Mouse (Mus musculus) skeletal muscle tissue, adult 2 months (tissue): ENCODE results near the gene Gltp.

Source experiments
- DNase-seq: peaks from one replicate; pipeline ENCODE4 v3.0.0-alpha.2; 2012; ENCODE audit warnings: low read depth, low spot score

Gltp gene

DNA sequence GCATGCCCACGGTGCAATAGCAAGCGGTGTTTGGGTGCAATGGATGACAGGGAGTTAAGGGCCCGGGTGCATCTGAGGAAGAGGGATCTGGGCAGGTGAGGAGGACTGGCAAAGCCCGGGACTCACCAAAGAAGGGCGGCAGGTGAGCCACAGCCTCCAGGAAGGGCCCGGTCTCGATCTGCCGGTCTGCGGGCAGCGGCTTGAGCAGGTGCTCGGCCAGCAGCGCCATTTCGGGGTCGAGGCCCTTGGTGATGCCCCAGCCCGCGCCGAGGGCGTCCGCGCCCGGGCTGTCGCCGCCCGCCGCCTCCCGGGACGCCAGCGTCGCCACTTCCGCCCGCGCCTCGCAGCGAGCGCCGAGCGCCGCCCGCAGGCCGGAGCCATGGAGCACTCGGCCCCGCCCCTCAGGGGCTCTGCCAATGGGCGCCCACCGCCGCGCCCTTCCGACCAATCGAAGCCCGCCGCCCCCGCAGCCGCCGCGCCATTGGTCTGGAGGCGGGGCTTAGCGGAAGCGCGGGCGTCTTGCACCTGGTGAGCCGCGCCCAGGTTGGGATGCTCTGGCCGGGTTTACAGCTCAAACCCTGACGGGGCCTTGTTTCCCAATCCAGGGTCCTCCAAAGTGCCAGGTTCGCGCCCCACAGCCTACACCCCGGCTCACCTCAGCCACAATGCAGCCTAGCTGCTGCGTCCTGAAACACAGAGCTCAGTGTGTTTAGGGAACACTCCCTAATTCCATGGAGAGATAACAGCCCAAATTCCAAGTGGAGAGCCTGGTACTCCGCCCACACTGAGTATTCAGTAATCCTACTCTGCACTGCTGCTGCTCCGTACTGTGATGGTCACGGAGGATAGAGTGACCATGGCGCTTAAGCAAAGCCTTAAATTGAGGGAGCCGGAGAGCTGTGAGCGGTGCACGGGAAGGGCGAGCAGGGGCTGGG is at the start of gene Gltp:
Gene Gltp, minus strand, starts transcription at position 352 of the 935 bp plus-strand sequence.
- peak; percentile 80 for DNase-seq

DNA sequence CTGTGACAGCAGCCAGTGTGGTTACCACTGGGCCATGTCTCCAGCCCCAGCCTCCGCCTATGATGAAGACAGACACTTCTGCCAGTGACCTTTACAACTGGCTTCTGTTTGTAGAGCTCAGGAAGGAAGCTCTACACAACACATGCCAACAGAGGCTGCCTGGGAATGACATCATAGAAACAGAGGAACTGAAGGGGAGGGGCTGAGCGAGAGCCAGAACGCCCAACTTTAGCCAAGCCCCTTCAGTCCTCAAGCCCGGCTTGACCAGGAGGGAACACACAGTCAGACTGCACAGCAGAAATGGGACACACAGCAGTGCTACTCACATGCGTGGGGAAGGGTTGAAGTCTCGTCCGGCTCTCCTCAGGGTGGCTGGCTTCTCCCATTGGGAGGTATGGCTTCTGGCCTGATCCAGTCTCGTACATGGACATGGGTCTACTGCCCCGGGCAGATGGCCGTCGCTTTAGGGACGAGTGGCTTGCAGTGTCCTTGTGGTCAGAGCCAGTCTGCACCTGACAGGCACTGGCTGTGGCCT is 48.0 kb upstream of the Gltp start:
- peak; percentile 75 for DNase-seq

- DNase-seq = no peak
Observed at GRCm38 (mm10) chr5:114737090-114737887, 46.5 kb upstream of the Gltp start.

DNA sequence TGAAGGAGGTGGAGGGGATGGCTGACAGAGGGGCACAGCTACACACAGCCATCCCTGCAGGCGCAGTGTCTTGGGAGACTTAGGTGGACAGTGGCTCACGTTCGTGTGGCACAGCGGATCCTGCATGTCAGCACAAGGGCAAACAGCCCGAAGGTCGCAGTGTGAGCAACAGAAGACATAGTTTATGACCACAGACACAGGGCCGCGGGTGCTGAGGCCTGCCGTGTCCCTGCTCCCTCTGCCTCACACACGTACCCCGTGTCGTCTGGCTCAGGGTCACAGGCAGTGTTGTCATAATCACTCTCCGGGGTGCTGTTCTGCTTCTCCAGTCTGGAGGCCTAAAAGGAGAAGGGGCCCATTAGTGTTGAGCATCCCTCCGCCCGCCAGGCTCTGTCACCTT is 42.8 kb upstream of the Gltp start:
- no peak for DNase-seq

DNA sequence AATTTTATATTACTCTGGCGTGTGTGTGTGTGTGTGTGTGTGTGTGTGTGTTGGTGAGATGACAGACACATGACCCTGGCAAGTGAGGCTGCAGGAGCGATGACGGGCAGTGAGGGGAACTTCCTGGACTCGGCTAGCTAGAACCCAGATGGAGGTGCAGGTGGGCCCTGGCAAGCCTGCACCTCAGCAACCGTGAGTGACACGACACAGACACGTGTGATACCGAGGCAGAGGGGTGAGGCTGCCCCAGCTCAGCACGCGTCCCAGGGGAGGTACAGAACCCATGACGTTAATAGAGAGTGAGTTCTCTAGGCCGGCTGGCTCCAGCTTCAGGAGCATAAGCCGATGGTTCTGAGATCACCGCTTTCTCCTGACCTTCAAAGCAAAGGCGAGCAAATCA is 41.2 kb upstream of the Gltp start:
- no peak for DNase-seq

DNA sequence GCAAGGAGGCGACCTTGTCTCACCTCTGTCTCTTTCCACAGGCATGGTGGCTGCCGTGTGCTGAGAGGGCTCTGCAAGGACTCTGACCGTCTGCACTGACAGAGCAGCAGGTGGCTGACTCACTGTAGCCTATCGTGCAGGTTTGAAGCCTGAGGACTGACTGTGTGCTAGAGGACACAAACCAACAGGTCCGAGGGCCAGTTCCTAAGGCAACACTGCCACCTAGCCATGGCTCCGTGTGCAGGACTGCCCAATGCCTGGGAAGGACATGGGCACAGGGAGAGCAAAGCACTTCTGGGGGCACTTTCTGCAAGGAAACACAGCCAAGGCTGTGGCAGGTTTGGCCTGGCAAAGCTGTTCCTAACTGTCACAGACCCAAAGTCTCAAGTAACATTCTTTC is 40.7 kb upstream of the Gltp start:
- DNase-seq = no peak

DNA sequence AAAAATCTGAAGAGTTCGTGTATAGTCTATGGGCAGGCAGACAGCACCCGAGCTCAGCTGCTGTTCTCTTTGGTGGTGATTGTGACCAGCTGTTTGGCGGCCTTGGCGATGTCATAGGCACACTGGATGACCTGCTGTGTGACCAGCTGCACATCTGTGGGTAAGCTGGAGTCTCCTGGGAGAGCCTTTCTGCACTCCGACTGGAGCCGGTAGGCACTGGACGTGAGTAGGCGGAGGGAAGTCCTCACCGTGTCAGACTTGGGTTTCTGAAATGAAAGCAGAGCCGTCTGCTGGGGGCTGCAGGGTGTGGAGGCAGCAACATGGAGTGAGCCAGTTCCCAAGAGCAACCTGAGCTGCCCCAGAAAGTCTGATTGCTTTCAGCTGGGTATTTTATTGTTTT is 39.3 kb upstream of the Gltp start:
- no peak for DNase-seq

DNA sequence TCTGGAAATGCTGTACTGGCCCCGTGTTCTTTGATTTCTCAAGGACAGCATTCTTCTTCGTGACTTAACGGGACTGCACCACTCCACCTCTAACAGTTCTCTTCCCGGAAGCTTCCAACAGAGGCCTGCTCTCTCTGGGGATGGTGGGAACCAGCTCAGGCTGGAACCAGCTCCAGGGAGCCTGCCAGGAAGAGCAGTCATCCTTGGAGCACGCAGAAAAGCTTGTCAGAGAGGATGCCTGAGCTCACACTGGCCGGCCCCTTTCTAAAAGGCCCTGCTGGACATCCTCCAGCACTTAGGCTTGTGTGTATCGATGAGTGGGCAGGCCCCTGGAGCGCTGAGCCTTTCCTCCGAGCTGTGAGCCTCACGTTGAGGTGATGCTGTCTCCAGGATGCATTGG is 37.4 kb upstream of the Gltp start:
- DNase-seq = peak; percentile 60

DNA sequence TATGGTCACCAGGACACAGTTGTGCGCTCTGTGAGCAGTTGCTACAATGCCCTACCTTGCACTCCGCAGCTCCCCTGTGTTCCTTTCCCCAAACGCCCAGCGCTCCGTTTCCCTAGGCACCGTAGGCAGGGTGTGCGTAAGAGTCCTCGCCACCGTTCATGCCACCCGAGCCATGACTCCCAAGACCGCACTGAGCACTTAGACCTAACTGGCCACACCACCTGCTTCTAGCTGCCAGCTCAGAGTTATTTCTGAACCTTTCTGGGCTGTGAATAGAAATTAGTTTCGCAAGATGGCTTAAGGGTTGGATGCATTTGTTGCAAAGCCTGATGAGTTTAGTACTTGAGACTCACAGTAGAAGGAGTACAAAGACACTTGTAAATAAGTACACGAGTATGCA is 32.1 kb upstream of the Gltp start:
- peak; percentile 79 for DNase-seq

DNA sequence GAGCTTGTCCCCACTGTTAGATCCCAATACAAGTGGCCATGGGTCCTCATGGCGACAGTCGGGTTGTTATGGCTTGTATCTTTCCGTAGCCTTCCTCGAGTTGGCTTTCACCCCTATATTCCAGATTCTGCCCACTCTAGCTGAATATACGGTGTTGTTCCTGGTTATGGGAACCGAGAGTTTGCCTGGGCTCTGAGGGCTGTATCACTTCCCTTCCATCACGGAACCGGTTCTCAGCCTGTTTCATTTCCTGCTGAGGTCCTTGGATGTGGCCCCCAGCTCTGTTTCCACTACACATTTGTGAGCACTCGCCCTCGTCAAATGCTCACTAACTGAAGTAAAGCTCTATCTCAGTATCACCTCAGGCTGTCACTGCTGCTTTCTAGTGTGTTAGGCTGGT is 31.2 kb upstream of the Gltp start:
- DNase-seq = no peak

DNA sequence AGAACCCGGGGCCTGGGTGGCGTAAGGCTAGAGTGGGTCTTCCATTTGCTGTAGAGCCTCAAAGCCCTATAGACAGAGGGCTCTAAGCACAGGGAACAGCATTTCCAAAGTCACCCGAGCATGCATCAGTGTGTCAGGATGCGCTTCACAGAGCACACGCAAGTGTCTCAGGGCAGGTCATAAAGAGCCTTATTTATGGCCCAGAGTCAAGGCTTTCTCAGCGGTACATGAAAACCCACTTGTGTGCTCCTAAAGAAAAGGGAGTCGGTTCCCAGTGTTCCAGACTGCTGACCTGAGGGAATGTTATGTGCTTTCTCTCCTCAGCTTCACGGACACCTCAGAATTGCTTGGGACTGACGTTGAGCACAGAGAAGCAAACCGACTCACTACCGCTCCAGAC is 30.0 kb upstream of the Gltp start:
- no peak for DNase-seq

DNA sequence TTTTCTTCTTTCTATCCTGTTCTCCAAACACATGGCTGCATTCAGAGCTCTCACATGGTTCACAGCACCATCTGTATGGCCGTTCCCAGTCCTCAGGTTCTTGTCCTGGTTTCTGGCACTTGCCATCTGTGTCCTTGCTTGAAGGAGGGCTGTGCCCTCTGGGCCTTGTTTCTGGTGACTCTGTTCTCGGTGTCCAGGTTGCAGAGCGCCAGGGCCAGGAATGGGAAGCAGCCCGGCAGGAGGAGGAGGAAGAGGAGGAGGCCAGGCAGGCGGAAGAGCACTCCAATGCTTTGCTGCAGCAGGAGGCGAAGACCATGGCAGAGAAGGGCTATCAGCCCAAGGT is 29.1 kb upstream of the Gltp start:
- DNase-seq = no peak

GRCm38 (mm10) chr5:114719003-114719927 is 28.5 kb upstream of the Gltp start:
- no peak for DNase-seq

DNA sequence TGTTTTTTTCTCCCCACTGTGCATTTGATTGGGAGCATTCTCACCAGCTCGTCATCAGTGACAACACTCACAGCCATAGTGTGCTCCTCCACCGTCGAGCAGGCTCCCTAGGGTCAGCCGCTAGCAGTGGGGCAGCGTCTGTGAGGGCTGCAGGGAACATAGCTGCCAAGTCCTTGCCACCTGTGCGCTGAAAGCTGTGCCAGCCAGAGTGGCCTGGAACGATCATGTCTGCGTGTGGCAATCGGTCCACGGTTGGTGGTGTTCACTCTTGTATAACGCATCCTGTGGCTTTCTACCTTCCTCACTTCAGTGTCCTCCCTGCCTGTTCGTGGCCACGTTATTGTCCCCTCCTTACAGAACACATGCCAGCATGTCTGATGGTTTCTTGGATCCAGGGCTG is 27.7 kb upstream of the Gltp start:
- no peak for DNase-seq

DNA sequence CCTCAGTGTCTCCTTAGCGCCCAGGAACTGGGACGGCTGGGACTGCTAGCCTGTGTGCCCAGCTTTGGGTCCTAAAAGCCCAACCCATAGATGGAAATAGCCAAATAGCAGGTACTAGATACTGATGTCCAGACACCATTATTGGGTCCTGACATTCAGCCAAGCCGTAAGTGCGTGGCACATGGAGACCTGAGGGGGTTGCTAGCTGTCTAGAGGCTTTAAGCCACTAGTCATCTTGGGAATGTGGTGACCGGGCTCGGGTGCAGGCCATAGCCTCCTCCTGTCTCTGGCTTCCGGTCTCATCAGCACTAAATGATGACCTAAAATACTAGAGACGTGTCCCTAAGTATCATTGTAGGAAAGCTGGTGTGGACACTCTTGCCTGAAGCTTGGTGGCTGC is 27.2 kb upstream of the Gltp start:
- DNase-seq = no peak

- DNase-seq = no peak
Observed at GRCm38 (mm10) chr5:114717292-114717691, 26.5 kb upstream of the Gltp start.

DNA sequence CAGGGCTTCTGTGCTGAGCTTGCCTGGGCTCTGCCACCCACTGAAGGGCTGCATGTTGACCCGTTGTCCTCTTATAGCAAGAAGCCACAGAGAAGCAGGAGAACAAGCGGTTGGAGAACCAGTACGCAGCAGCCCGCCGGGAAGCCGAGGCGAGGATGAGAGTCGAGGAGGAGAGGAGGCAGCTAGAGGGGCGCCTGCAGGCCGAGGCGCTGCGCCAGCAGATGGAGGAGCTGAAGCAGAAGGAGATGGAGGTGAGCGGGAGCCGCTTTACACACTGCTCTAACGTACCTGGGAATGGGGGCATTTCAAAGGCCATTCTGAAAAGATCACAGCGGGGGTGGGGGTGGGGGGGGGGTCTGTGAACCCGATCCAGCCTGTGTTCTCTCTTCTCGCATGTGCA is 23.8 kb upstream of the Gltp start:
- DNase-seq = no peak

DNA sequence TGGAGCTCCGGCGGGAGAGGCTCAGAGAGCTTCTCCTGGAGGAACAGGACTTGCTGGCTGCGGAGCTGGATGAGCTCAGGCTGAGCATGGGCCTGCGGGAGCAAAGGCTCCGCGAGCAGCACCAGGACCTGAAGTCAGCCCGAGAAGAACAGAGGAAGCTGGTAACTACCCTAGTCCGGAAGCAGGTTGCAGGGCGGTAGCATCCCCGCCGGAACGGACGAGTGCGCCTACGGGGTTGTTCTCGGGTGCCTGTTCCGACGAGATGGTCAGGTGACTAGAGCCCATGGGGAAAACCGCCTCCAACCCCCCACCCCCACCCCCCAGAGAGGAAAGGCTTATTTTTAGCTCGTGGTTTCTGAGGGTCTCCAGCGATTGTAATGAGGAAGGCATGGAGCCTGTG is 18.6 kb upstream of the Gltp start:
- no peak for DNase-seq

DNA sequence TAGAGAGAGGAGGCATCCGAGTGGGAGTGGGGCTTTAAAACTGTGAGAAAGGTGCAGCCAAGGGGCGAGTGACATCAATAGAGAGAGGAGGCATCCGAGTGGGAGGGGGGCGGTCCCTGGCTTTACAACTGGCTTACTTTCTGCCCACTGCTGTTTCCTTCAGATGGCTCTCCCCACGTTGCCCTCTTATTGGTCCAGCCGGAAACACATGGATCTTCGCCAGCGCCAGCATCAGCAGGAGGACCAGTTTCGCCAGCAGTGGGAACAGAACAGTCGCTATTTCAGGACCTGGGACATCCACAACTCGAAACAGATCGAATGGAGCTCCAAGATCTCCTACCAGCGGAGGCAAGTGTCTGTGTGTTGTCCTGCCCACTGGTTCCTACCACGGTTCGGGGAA is 17.7 kb upstream of the Gltp start:
- no peak for DNase-seq

- DNase-seq = peak; percentile 93
Observed at GRCm38 (mm10) chr5:114707265-114708068, 16.7 kb upstream of the Gltp start, which contains the start of gene Tchp. Tchp (plus strand) TSS chr5:114707760.
